Mouse (Mus musculus): ENCODE results near the gene Myh6.

Gene Myh6

GRCm38 (mm10) chr14:54930431-54930830 is 36.3 kb downstream of the Myh6 start:
- DNase-seq (ENCODE audit: low spot score): no peak

DNA sequence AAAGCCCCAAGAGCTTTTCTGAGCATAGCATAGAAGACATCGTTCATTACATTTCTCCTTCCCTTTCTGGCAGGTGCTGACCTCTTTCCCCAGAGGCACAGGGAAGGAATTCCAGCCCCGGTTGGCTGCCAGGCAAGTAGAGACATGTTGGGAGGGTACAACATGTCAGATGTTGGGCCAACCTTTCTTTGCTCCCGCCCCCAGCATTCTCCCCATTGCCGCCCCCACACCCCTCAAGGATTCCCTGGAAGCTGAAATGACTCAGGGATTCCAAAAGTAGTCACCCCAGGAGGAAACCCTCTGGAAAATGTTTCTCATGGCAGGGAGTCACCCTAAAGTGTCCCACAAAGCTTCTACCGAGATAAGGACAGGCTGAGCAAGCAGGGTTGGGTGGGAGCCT is 36.9 kb downstream of the Myh6 start:
- DNase-seq (ENCODE audit: low spot score): no peak

DNA sequence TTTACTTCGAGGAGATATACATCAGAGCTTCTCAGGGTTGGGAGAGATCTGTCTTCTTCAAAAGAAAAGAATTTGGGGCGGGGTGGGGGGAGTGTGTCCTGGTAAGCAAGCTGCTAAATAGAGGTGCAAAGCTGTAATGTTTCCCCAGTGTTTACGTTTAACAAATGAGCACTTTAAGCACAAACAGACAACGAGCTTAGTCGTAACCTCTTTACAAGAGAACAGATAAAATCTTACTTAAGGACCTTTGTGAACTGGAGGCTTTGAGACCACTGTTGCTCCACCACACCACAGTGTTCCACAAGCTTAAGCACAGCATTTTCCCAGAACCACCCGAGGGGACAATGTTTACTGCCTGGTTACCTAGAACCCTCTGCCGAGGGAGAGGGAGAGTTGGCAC is 39.4 kb downstream of the Myh6 start:
- no peak for DNase-seq (ENCODE audit: low spot score)

- no peak for DNase-seq (ENCODE audit: low spot score)
These were observed 40.1 kb downstream of the Myh6 start for GRCm38 (mm10) chr14:54926401-54927158.

GRCm38 (mm10) chr14:54925349-54926342 is 41.1 kb downstream of the Myh6 start, which contains the start of gene Efs:
TSS of gene Efs (minus strand) at chr14:54926126.
- no peak for DNase-seq (ENCODE audit: low spot score)

GRCm38 (mm10) chr14:54924641-54925348 is 41.9 kb downstream of the Myh6 start:
- no peak for DNase-seq (ENCODE audit: low spot score)

GRCm38 (mm10) chr14:54920076-54920685 is 46.5 kb downstream of the Myh6 start:
- DNase-seq (ENCODE audit: low spot score): no peak

- DNase-seq (ENCODE audit: low spot score): no peak
These were observed 53.4 kb downstream of the Myh6 start for GRCm38 (mm10) chr14:54913343-54913742.

- peak; percentile 82 for DNase-seq (ENCODE audit: low spot score)
These were observed 53.8 kb downstream of the Myh6 start, which contains the start of gene Slc22a17 for GRCm38 (mm10) chr14:54912886-54913285. TSS of gene Slc22a17 (minus strand) at chr14:54913132.

- no peak for DNase-seq (ENCODE audit: low spot score)
These were observed 54.4 kb downstream of the Myh6 start for GRCm38 (mm10) chr14:54912109-54912850.

DNA sequence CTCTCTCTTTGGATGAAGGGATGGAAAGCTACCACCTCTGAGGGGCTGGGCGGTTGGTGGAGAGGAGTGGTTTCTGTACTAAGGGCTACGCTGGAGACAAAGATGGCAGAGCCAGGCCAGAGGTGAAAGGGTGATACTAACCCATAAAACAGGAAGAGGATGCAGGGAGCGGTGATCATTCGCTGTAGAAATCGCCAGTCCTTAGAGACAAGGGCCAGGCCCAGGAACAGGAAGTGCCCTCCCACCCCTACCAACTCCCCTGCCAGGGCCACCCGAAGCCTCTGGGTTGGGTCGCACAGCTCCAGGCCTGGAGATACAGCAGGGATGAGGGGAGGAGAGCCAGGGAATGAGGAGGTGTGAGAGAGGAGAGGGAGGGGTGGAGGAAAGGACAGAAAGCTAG is 58.0 kb downstream of the Myh6 start:
- no peak for DNase-seq (ENCODE audit: low spot score)

DNA sequence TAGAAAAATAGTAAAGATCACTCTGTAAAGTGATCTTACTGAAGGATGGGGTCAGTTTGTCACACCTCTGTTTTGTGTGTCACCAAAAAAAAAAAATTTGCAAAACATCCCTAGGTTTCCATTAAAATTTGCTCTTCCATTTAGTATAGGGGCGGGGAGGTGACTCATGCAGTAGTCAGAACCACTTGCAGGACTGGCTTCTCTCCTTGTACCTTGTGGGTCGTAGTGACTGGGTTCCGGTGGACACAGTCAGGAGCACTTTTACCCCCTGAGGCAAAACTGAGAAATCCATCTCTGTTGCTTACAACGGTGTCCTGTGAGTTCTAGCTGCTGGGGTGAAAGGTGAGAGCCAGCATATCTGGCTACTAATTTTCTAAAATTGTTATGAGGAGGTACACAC is 63.1 kb downstream of the Myh6 start:
- no peak for DNase-seq (ENCODE audit: low spot score)

GRCm38 (mm10) chr14:54900383-54900782 is 66.3 kb downstream of the Myh6 start:
- DNase-seq (ENCODE audit: low spot score): peak; percentile 82

GRCm38 (mm10) chr14:54897445-54897844 is 69.3 kb downstream of the Myh6 start:
- no peak for DNase-seq (ENCODE audit: low spot score)

GRCm38 (mm10) chr14:54894296-54895151 is 72.2 kb downstream of the Myh6 start:
- DNase-seq (ENCODE audit: low spot score): no peak

- DNase-seq (ENCODE audit: low spot score): peak; percentile 100
These were observed 73.0 kb downstream of the Myh6 start for GRCm38 (mm10) chr14:54893651-54894181.

DNA sequence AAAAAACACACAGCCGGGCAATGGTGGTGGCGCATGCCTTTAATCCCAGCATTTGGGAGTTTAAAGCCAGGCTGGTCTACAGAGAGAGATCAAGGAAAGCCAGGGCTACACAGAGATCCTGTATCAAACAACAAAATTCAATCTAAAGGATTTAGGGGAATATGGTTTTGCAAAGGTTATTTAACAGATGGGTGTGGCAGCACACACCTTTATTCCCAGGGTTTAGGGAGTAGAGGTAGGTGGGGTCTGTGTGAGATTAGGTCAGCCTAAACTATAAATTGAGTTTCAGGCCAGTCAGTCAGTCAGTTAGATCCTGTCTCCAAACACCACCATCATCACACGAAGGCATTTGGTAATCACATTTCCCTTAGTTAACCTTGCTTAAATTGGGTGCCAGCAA is 74.5 kb downstream of the Myh6 start, which contains the start of gene Pabpn1:
Gene Pabpn1, plus strand, starts transcription at position 301 of the 400 bp plus-strand sequence.
- no peak for DNase-seq (ENCODE audit: low spot score)
